9 mouse cellular contexts compared by ENCODE assay signal in genomic region chr4:154958171-154958570, GRCm38 (mm10). TPM values are rescaled to one million over a fixed set of nuclear protein-coding genes. Genes with fewer than 3 reads are reported as not detected.
DNase-seq lines count a peak whose midpoint lies in the region; ATAC-seq and TF ChIP-seq lines count a peak whose summit lies in the region.
"Had no signal": no experiment of that assay in that cellular context is flagged by ENCODE, and none has a peak within 500 bp of the region (broad histone marks: within the 10 kb centered on the region; RNA-seq: fewer than 3 reads in every experiment).

No protein-coding gene starts in this region.

- peak overlapping the region; percentile 38 for H3K4me2 ChIP-seq in hindbrain, embryonic 14.5 days (replicated peaks)
- H3K4me2 ChIP-seq in liver, embryonic 13.5 days, result peak overlapping the region; percentile 24
- H3K4me2 ChIP-seq in stomach, embryonic 15.5 days, result peak overlapping the region; percentile 35

- H3K9me3 ChIP-seq in heart, embryonic 10.5 days, result no peaks in the 10 kb centered on the region
- no peaks in the 10 kb centered on the region for H3K9me3 ChIP-seq in hindbrain, embryonic 14.5 days (ENCODE audit: control insufficient read depth, low read length)
- H3K9me3 ChIP-seq in liver, embryonic 13.5 days (replicated peaks), result no peaks in the 10 kb centered on the region
- no peaks in the 10 kb centered on the region for H3K9me3 ChIP-seq in stomach, embryonic 15.5 days

- peak; percentile 49; the same call in 1 of the 2 replicates for ATAC-seq in hindbrain, embryonic 14.5 days (ENCODE audit: low FRiP score)
- ATAC-seq in liver, embryonic 13.5 days (ENCODE audit: low read depth), result no peak
- ATAC-seq in stomach, embryonic 15.5 days (ENCODE audit: insufficient read depth, low FRiP score, low read depth), result no peak

- peaks cover 99% of the 10 kb centered on the region for H3K27me3 ChIP-seq in heart, embryonic 10.5 days (ENCODE audit: insufficient read depth, poor library complexity, severe bottlenecking)
- peaks cover 3% of the 10 kb centered on the region; the same call in 1 of the 2 replicates for H3K27me3 ChIP-seq in thymus, adult 2 months (ENCODE audit: control insufficient read depth, insufficient read depth, low read length)
- H3K27me3 ChIP-seq in hindbrain, embryonic 14.5 days (ENCODE audit: control insufficient read depth, insufficient read depth, low read length), result peaks cover 20% of the 10 kb centered on the region
- H3K27me3 ChIP-seq in liver, embryonic 13.5 days, result peaks cover 100% of the 10 kb centered on the region
- H3K27me3 ChIP-seq in stomach, embryonic 15.5 days (replicated peaks), result peaks cover 84% of the 10 kb centered on the region

- no peak for DNase-seq in heart, embryonic 10.5 days (ENCODE audit: low spot score)
- no peak for DNase-seq in heart, postnatal 14 days
- peak; percentile 76 for DNase-seq in thymus, postnatal 4 days
- DNase-seq in thymus, adult 2 months, result no peak
- peak; percentile 75 for DNase-seq in hindbrain, embryonic 14.5 days (ENCODE audit: low spot score)
- DNase-seq in liver, embryonic 13.5 days, result no peak
- no peak for DNase-seq in adrenal gland, adult 18-20 months (ENCODE audit: low spot score in 2 of 2)

- H3K9ac ChIP-seq in hindbrain, embryonic 14.5 days, result no peak overlapping the region
- no peak overlapping the region for H3K9ac ChIP-seq in liver, embryonic 13.5 days
- no peak overlapping the region for H3K9ac ChIP-seq in stomach, embryonic 15.5 days

- no peak for TF ChIP-seq CTCF in thymus, adult 2 months (IDR thresholded peaks at IDR 0.05; ENCODE audit: borderline replicate concordance, control insufficient read depth, extremely low read depth, insufficient read depth, low read length, poor library complexity)

- no peaks in the 10 kb centered on the region for H3K36me3 ChIP-seq in heart, embryonic 10.5 days
- H3K36me3 ChIP-seq in thymus, adult 2 months (ENCODE audit: control insufficient read depth, insufficient read depth, low read length), result no peaks in the 10 kb centered on the region
- H3K36me3 ChIP-seq in hindbrain, embryonic 14.5 days (replicated peaks; ENCODE audit: control insufficient read depth, insufficient read depth), result no peaks in the 10 kb centered on the region
- H3K36me3 ChIP-seq in liver, embryonic 13.5 days, result no peaks in the 10 kb centered on the region
- H3K36me3 ChIP-seq in stomach, embryonic 15.5 days, result no peaks in the 10 kb centered on the region

- no peak for TF ChIP-seq POLR2A in thymus, adult 2 months (IDR thresholded peaks at IDR 0.05; ENCODE audit: control insufficient read depth, extremely low read depth, insufficient read depth, low read length, poor library complexity)

- intact Hi-C loops in heart, postnatal 14 days (cut with DNase I), result no loop called here

- H3K4me3 ChIP-seq in heart, embryonic 10.5 days, result peak overlapping the region; percentile 49
- no peak overlapping the region for H3K4me3 ChIP-seq in thymus, adult 2 months (ENCODE audit: control insufficient read depth, insufficient read depth, low read length)
- no peak overlapping the region for H3K4me3 ChIP-seq in hindbrain, embryonic 14.5 days (replicated peaks; ENCODE audit: low read length)
- H3K4me3 ChIP-seq in liver, embryonic 13.5 days (replicated peaks), result no peak overlapping the region; the same call in 1 of the 2 replicates
- no peak overlapping the region; the same call in 1 of the 2 replicates for H3K4me3 ChIP-seq in stomach, embryonic 15.5 days (replicated peaks)
- H3K4me3 ChIP-seq: erythroblast, embryonic 14.5 days had no signal

- WGBS in heart, embryonic 10.5 days, result 1% methylated on average over 15 of the region's 15 CpGs
- 35% methylated on average over 15 of the region's 15 CpGs for WGBS in thymus, adult 2 months
- 2% methylated on average over 15 of the region's 15 CpGs for WGBS in hindbrain, embryonic 14.5 days
- 4% methylated on average over 15 of the region's 15 CpGs for WGBS in liver, embryonic 13.5 days (ENCODE audit: insufficient replicate concordance)
- WGBS in stomach, embryonic 15.5 days, result 4% methylated on average over 15 of the region's 15 CpGs

- peak overlapping the region; percentile 32; the same call in 1 of the 2 replicates for H3K27ac ChIP-seq in heart, embryonic 10.5 days
- no peak overlapping the region for H3K27ac ChIP-seq in thymus, adult 2 months (ENCODE audit: control insufficient read depth, insufficient read depth, low read length)
- no peak overlapping the region for H3K27ac ChIP-seq in hindbrain, embryonic 14.5 days
- no peak overlapping the region for H3K27ac ChIP-seq in liver, embryonic 13.5 days
- no peak overlapping the region for H3K27ac ChIP-seq in stomach, embryonic 15.5 days

- peaks cover 41% of the 10 kb centered on the region for H3K4me1 ChIP-seq in heart, embryonic 10.5 days
- peaks cover 36% of the 10 kb centered on the region for H3K4me1 ChIP-seq in thymus, adult 2 months (replicated peaks; ENCODE audit: control insufficient read depth, insufficient read depth, low read length)
- peaks cover 46% of the 10 kb centered on the region for H3K4me1 ChIP-seq in hindbrain, embryonic 14.5 days (replicated peaks; ENCODE audit: control insufficient read depth, insufficient read depth, low read length)
- peaks cover 31% of the 10 kb centered on the region for H3K4me1 ChIP-seq in liver, embryonic 13.5 days (replicated peaks)
- H3K4me1 ChIP-seq in stomach, embryonic 15.5 days, result peaks cover 32% of the 10 kb centered on the region

RNA-seq across cellular contexts. Expression of gene Hes5, which starts 2.6 kb away (rescaled TPM):
- 0.15 and 0.26 TPM in 2 replicates for polyA plus RNA-seq in heart, embryonic 10.5 days (2016; fragmentation: Nextera tagmentation; extraction: Ambion mirVana)
- not detected for total RNA-seq in heart, postnatal 14 days (2021)
- polyA plus RNA-seq in thymus, adult 2 months (2012; rRNA removed), result 4.1 and 5.6 TPM in 2 replicates
- polyA plus RNA-seq in hindbrain, embryonic 14.5 days (2014; fragmentation: Nextera tagmentation; extraction: Ambion mirVana), result 70.0 and 102 TPM in 2 replicates
- polyA plus RNA-seq in liver, embryonic 13.5 days (2015; fragmentation: Nextera tagmentation; extraction: Ambion mirVana), result 0.08 and 0.23 TPM in 2 replicates
- polyA plus RNA-seq in stomach, embryonic 15.5 days (2015; fragmentation: Nextera tagmentation; extraction: Ambion mirVana), result 2.5 and 2.6 TPM in 2 replicates
- total RNA-seq in adrenal gland, adult 18-20 months (2021), result not detected
- polyA plus RNA-seq: erythroblast, embryonic 14.5 days had no signal

RNA-seq across cellular contexts. Expression of gene Pank4, which starts 5.8 kb away (rescaled TPM):
- polyA plus RNA-seq in heart, embryonic 10.5 days (2016; fragmentation: Nextera tagmentation; extraction: Ambion mirVana), result 45.3 and 49.2 TPM in 2 replicates
- total RNA-seq in heart, postnatal 14 days (2021), result 10 to 100 TPM; 38.3 to 41.0 TPM
- polyA plus RNA-seq in thymus, adult 2 months (2012; rRNA removed), result 121 and 155 TPM in 2 replicates
- 34.1 and 34.4 TPM in 2 replicates for polyA plus RNA-seq in hindbrain, embryonic 14.5 days (2014; fragmentation: Nextera tagmentation; extraction: Ambion mirVana)
- 23.9 and 27.0 TPM in 2 replicates for polyA plus RNA-seq in liver, embryonic 13.5 days (2015; fragmentation: Nextera tagmentation; extraction: Ambion mirVana)
- 37.6 and 37.7 TPM in 2 replicates for polyA plus RNA-seq in stomach, embryonic 15.5 days (2015; fragmentation: Nextera tagmentation; extraction: Ambion mirVana)
- 10 to 100 TPM; 28.3 to 31.9 TPM for total RNA-seq in adrenal gland, adult 18-20 months (2021)

RNA-seq across cellular contexts. Expression of gene Tnfrsf14, which starts 29.8 kb away (rescaled TPM):
- polyA plus RNA-seq in heart, embryonic 10.5 days (2016; fragmentation: Nextera tagmentation; extraction: Ambion mirVana), result 1.6 and 2.6 TPM in 2 replicates
- 1 to 10 TPM; 4.1 to 5.6 TPM for total RNA-seq in heart, postnatal 14 days (2021)
- polyA plus RNA-seq in thymus, adult 2 months (2012; rRNA removed), result 215 and 227 TPM in 2 replicates
- polyA plus RNA-seq in hindbrain, embryonic 14.5 days (2014; fragmentation: Nextera tagmentation; extraction: Ambion mirVana), result 0.40 TPM in 1 of 2 replicates, not detected in the other
- 49.5 and 51.7 TPM in 2 replicates for polyA plus RNA-seq in liver, embryonic 13.5 days (2015; fragmentation: Nextera tagmentation; extraction: Ambion mirVana)
- polyA plus RNA-seq in stomach, embryonic 15.5 days (2015; fragmentation: Nextera tagmentation; extraction: Ambion mirVana), result 3.8 and 8.0 TPM in 2 replicates
- total RNA-seq in adrenal gland, adult 18-20 months (2021), result 1 to 10 TPM; 6.4 to 8.4 TPM

RNA-seq across cellular contexts. Expression of gene Fam213b, which starts 59.2 kb away (rescaled TPM):
- polyA plus RNA-seq in heart, embryonic 10.5 days (2016; fragmentation: Nextera tagmentation; extraction: Ambion mirVana), result 24.6 and 32.3 TPM in 2 replicates
- total RNA-seq in heart, postnatal 14 days (2021), result 10 to 100 TPM; 44.7 to 51.3 TPM
- 77.1 and 105 TPM in 2 replicates for polyA plus RNA-seq in thymus, adult 2 months (2012; rRNA removed)
- 55.9 and 57.1 TPM in 2 replicates for polyA plus RNA-seq in hindbrain, embryonic 14.5 days (2014; fragmentation: Nextera tagmentation; extraction: Ambion mirVana)
- 9.0 and 9.2 TPM in 2 replicates for polyA plus RNA-seq in liver, embryonic 13.5 days (2015; fragmentation: Nextera tagmentation; extraction: Ambion mirVana)
- polyA plus RNA-seq in stomach, embryonic 15.5 days (2015; fragmentation: Nextera tagmentation; extraction: Ambion mirVana), result 29.1 and 30.6 TPM in 2 replicates
- 100 to 1,000 TPM in 1 of 2 experiments, 10 to 100 TPM in 1; 15.5 to 104 TPM for total RNA-seq in adrenal gland, adult 18-20 months (2021)

Comparison
In these comparisons a context has a peak if more than half of its experiments do, and no peak if none do; other contexts are left out.
1. DNase-seq: peak in thymus, postnatal 4 days (single experiment) and hindbrain, embryonic 14.5 days (single experiment); none in heart, embryonic 10.5 days (single experiment), heart, postnatal 14 days (0 of 2), thymus, adult 2 months (single experiment), liver, embryonic 13.5 days (single experiment) and adrenal gland, adult 18-20 months (0 of 2).
2. RNA of gene Hes5, which starts 2.6 kb away (polyA plus RNA-seq): 70.0 to 102 TPM in hindbrain, embryonic 14.5 days; 4.1 to 5.6 TPM in thymus, adult 2 months, 2.5 to 2.6 TPM in stomach, embryonic 15.5 days, 0.15 to 0.26 TPM in heart, embryonic 10.5 days and 0.08 to 0.23 TPM in liver, embryonic 13.5 days; every median in the first group is over 10 times any median in the second.
3. Peak in every context shown above with its lines, with median percentiles within 50 percentile points of each other: H3K4me2 ChIP-seq.